Mouse (Mus musculus) heart, embryonic 11.5 days (tissue): ENCODE data around the gene N4bp2l1. TPM values are rescaled to one million over a fixed set of nuclear protein-coding genes. Genes with fewer than 3 reads are reported as not detected.
A peak's percentile ranks its signal among the peaks of the same experiment; 100 is the strongest.

Experiments
- ATAC-seq: fragments of 200-750 bp; cut with Nextera tagmentation; replicated peaks from 2 replicates; pipeline ENCODE4 v1.8.0; 2017; ENCODE audit warnings: moderate library complexity; ENCODE audit not compliant: insufficient number of reproducible peaks, low FRiP score, low TSS enrichment
- H3K27ac ChIP-seq: fragments of 300-500 bp; sonication (generic); 2 replicates; pipeline ENCODE4 v1.5.1; 2014; ENCODE audit warnings: mild to moderate bottlenecking, low read depth, low read length
- H3K27me3 ChIP-seq: fragments of 300-500 bp; sonication (generic); 2 replicates; pipeline ENCODE4 v1.6.1; 2014; ENCODE audit warnings: mild to moderate bottlenecking, low read length, mixed read lengths; ENCODE audit not compliant: control insufficient read depth, insufficient read depth
- H3K36me3 ChIP-seq: fragments of 300-500 bp; sonication (generic); 2 replicates; pipeline ENCODE4 v1.6.1; 2014; ENCODE audit warnings: mild to moderate bottlenecking, low read length, moderate library complexity, mixed read lengths; ENCODE audit not compliant: control insufficient read depth, insufficient read depth
- H3K4me1 ChIP-seq: fragments of 300-500 bp; sonication (generic); 2 replicates; pipeline ENCODE4 v1.6.1; 2014; ENCODE audit warnings: low read length; ENCODE audit not compliant: control insufficient read depth, insufficient read depth
- H3K4me2 ChIP-seq: fragments of 300-500 bp; sonication (generic); 2 replicates; pipeline ENCODE4 v1.6.1; 2014; ENCODE audit warnings: mild to moderate bottlenecking, moderate library complexity
- H3K4me3 ChIP-seq: fragments of 300-500 bp; sonication (generic); 2 replicates; pipeline ENCODE4 v1.5.1; 2014; ENCODE audit warnings: low read depth, low read length
- H3K9ac ChIP-seq: fragments of 300-500 bp; sonication (generic); 2 replicates; pipeline ENCODE4 v1.6.1; 2014; ENCODE audit warnings: mild to moderate bottlenecking, low read depth, low read length, moderate library complexity
- H3K9me3 ChIP-seq: fragments of 300-500 bp; sonication (generic); replicated peaks from 2 replicates; pipeline ENCODE4 v1.6.1; 2016; ENCODE audit warnings: low read length; ENCODE audit not compliant: control insufficient read depth
- WGBS: fragments of 180-500 bp; shearing (Covaris S2); extraction: QIAGEN DNeasy Blood & Tissue Kit; methylation state at CpG from one replicate; pipeline ENCODE4 v1.1.7; 2014; ENCODE audit not compliant: insufficient replicate concordance; 5-methylcytosine and 5-hydroxymethylcytosine counted together
- polyA plus RNA-seq: library from polyadenylated mRNA; unstranded; fragments of >200 nt; fragmentation: Nextera tagmentation; extraction: Ambion mirVana; gene quantifications from 2 replicates; pipeline ENCODE4 v1.2.1, GENCODE M21; 2014

Gene N4bp2l1
- polyA plus RNA-seq, 1 experiment from 2014 or later: 3.2 TPM

DNA sequence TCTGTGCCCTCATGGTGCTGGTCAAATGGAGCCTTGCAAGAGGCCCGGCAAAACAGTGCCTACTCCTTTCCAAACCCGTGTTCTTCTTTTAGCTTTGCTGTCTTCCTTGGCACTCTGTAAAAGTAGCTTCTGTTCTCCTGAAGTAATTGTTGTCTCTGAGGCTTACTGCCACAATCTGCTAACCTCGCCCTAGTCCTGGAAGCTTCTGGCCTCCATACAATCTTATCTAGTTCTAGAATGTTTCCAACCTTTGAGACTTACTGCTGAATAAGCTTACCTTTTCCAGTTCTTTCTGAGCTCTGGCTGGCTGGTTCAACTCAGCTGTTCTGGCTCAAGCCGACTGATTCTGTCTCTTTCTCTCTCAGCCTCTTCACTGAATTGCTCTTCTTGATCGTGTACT is 35.2 kb downstream of the N4bp2l1 start:
- Histone ChIP-seq H3K27me3 (no peaks in the 10 kb centered on the region), H3K4me2 (no peak overlapping the region), H3K27ac (no peak overlapping the region), H3K36me3 (peaks cover 23% of the 10 kb centered on the region), H3K4me3 (no peak overlapping the region), H3K9ac (no peak overlapping the region), H3K4me1 (no peaks in the 10 kb centered on the region), H3K9me3 (no peaks in the 10 kb centered on the region)
- WGBS: 81% methylated on average over 5 of the region's 5 CpGs
- no peak for ATAC-seq

GRCm38 (mm10) chr5:150561376-150561775 is 35.6 kb downstream of the N4bp2l1 start:
- H3K27me3 ChIP-seq: no peaks in the 10 kb centered on the region
- peaks cover 23% of the 10 kb centered on the region for H3K36me3 ChIP-seq
- no peaks in the 10 kb centered on the region for H3K9me3 ChIP-seq
- H3K27ac ChIP-seq: no peak overlapping the region
- H3K4me3 ChIP-seq: no peak overlapping the region
- no peak overlapping the region for H3K4me2 ChIP-seq
- ATAC-seq: no peak
- H3K9ac ChIP-seq: no peak overlapping the region
- H3K4me1 ChIP-seq: no peaks in the 10 kb centered on the region

DNA sequence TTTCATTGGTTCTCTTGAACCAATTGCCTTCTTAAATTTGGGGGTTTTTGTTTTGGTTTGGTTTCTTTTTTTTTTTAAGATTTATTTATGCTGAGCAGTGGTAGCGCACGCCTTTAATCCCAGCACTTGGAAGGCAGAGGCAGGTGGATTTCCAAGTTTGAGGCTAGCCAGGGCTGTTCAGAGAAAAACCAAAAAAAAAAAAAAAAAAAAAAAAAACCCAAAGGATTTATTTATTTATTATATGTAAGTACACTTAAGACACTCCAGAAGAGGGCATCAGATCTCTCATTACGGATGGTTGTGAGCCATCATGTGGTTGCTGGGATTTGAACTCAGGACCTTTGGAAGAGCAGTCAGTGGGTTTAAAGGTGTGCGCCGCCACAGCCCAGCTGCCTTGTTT is 36.1 kb downstream of the N4bp2l1 start:
- no peak overlapping the region for H3K4me3 ChIP-seq
- WGBS: 95% methylated on average over 5 of the region's 5 CpGs
- no peak overlapping the region for H3K4me2 ChIP-seq
- H3K27me3 ChIP-seq: no peaks in the 10 kb centered on the region
- no peak for ATAC-seq
- H3K4me1 ChIP-seq: no peaks in the 10 kb centered on the region
- peaks cover 23% of the 10 kb centered on the region for H3K36me3 ChIP-seq
- no peak overlapping the region for H3K27ac ChIP-seq
- H3K9ac ChIP-seq: no peak overlapping the region
- H3K9me3 ChIP-seq: no peaks in the 10 kb centered on the region

- no peak for ATAC-seq
- WGBS: 66% methylated on average over 6 of the region's 6 CpGs
- Histone ChIP-seq H3K36me3 (peaks cover 22% of the 10 kb centered on the region), H3K4me3 (no peak overlapping the region), H3K9me3 (no peaks in the 10 kb centered on the region), H3K4me1 (no peaks in the 10 kb centered on the region), H3K9ac (no peak overlapping the region), H3K27me3 (no peaks in the 10 kb centered on the region), H3K4me2 (no peak overlapping the region), H3K27ac (peak overlapping the region; percentile 46)
Observed at GRCm38 (mm10) chr5:150559519-150560103, 37.4 kb downstream of the N4bp2l1 start.

GRCm38 (mm10) chr5:150551637-150552036 is 45.4 kb downstream of the N4bp2l1 start:
- ATAC-seq: no peak
- Histone ChIP-seq H3K4me2 (no peak overlapping the region), H3K27ac (no peak overlapping the region), H3K4me1 (no peaks in the 10 kb centered on the region), H3K9me3 (no peaks in the 10 kb centered on the region), H3K9ac (no peak overlapping the region), H3K27me3 (no peaks in the 10 kb centered on the region), H3K36me3 (peaks cover 15% of the 10 kb centered on the region; the same call in 1 of the 2 replicates), H3K4me3 (no peak overlapping the region)
- 79% methylated on average over 3 of the region's 3 CpGs for WGBS

DNA sequence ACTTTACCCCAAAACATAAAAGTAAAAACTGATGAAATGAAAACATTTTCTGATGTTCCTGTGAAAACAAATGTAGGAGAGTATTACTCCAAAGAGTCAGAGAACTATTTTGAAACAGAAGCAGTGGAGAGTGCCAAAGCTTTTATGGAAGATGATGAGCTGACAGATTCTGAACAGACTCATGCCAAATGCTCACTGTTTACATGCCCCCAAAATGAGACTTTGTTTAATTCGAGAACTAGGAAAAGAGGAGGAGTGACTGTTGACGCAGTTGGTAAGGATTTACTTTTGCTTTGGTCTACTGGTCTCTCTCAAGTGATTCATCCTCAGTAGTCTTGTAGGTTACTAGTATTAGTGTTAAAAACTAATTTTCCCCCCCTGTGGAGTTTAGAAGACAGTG is 53.8 kb downstream of the N4bp2l1 start:
- H3K4me1 ChIP-seq: no peaks in the 10 kb centered on the region
- H3K9me3 ChIP-seq: no peaks in the 10 kb centered on the region
- no peak overlapping the region for H3K9ac ChIP-seq
- no peak overlapping the region for H3K4me3 ChIP-seq
- no peak overlapping the region for H3K4me2 ChIP-seq
- no peak overlapping the region for H3K27ac ChIP-seq
- 90% methylated on average over 2 of the region's 2 CpGs for WGBS
- peaks cover 9% of the 10 kb centered on the region for H3K36me3 ChIP-seq
- ATAC-seq: no peak
- no peaks in the 10 kb centered on the region for H3K27me3 ChIP-seq

GRCm38 (mm10) chr5:150541302-150541701 is 55.7 kb downstream of the N4bp2l1 start:
- no peak overlapping the region for H3K4me3 ChIP-seq
- no peak overlapping the region for H3K9ac ChIP-seq
- 94% methylated on average over 1 of the region's 1 CpGs for WGBS
- H3K9me3 ChIP-seq: no peaks in the 10 kb centered on the region
- no peaks in the 10 kb centered on the region for H3K4me1 ChIP-seq
- no peak for ATAC-seq
- H3K27me3 ChIP-seq: no peaks in the 10 kb centered on the region
- peaks cover 9% of the 10 kb centered on the region for H3K36me3 ChIP-seq
- H3K4me2 ChIP-seq: no peak overlapping the region
- H3K27ac ChIP-seq: no peak overlapping the region

GRCm38 (mm10) chr5:150525239-150525638 is 71.7 kb downstream of the N4bp2l1 start:
- ATAC-seq: no peak
- Histone ChIP-seq H3K9me3 (no peaks in the 10 kb centered on the region), H3K27me3 (no peaks in the 10 kb centered on the region), H3K27ac (no peak overlapping the region), H3K4me2 (no peak overlapping the region), H3K36me3 (0 out of 2 replicates have a peak, but pooled peaks cover under 1% of the 10 kb centered on the region), H3K9ac (no peak overlapping the region), H3K4me1 (peaks cover 6% of the 10 kb centered on the region), H3K4me3 (no peak overlapping the region)
- 82% methylated on average over 2 of the region's 2 CpGs for WGBS

DNA sequence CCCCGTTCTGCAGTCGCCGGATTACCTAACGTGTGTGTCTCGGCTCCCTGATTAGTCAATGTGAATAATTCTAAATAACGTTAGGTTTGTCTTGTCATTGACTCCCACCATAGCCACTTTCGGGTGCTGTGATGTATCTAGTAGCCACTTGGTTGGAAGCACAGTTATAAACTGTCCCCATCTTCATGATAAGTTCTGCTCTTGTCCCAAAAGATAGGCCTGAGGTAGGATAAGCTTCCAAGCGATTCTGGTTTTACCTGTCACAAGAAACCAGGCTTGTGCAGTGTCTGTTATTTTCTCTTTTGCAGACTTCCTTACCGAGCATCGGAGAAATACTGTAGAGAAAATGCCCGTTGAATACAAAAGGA is 74.1 kb downstream of the N4bp2l1 start:
- peak overlapping the region; percentile 91 for H3K9ac ChIP-seq
- peak overlapping the region; percentile 74 for H3K27ac ChIP-seq
- H3K27me3 ChIP-seq: no peaks in the 10 kb centered on the region
- peak overlapping the region; percentile 80 for H3K4me2 ChIP-seq
- peaks cover 6% of the 10 kb centered on the region for H3K4me1 ChIP-seq
- H3K9me3 ChIP-seq: no peaks in the 10 kb centered on the region
- peak overlapping the region; percentile 81 for H3K4me3 ChIP-seq
- no peaks in the 10 kb centered on the region for H3K36me3 ChIP-seq
- 12% methylated on average over 11 of the region's 11 CpGs for WGBS
- ATAC-seq: peak; percentile 27; the same call in 1 of the 2 replicates
